Mouse (Mus musculus): ENCODE measurements around the gene Ndufb11. TPM values are rescaled to one million over a fixed set of nuclear protein-coding genes. Genes with fewer than 3 reads are reported as not detected.
A peak's percentile ranks its signal among the peaks of the same experiment; 100 is the strongest.

The Ndufb11 gene
- total RNA-seq (2021), result 100 to 1,000 TPM; 586 to 630 TPM

GRCm38 (mm10) chrX:20617176-20617902 lies at the start of gene Ndufb11, which contains the start of gene Rbm10:
Gene Ndufb11, minus strand, starts transcription at chrX:20617619.
Gene Rbm10, plus strand, starts transcription at chrX:20617503.
- intact Hi-C loops (cut with DNase I), result no loop called here
- DNase-seq, result peak; percentile 84 to 85

GRCm38 (mm10) chrX:20663444-20663790 lies 46.0 kb upstream of the Ndufb11 start:
- no peak for DNase-seq
- intact Hi-C loops (cut with DNase I), result loop anchor here (5.0 kb wide), 1 partner anchor 284 kb away; no protein-coding TSS in a partner anchor

DNA sequence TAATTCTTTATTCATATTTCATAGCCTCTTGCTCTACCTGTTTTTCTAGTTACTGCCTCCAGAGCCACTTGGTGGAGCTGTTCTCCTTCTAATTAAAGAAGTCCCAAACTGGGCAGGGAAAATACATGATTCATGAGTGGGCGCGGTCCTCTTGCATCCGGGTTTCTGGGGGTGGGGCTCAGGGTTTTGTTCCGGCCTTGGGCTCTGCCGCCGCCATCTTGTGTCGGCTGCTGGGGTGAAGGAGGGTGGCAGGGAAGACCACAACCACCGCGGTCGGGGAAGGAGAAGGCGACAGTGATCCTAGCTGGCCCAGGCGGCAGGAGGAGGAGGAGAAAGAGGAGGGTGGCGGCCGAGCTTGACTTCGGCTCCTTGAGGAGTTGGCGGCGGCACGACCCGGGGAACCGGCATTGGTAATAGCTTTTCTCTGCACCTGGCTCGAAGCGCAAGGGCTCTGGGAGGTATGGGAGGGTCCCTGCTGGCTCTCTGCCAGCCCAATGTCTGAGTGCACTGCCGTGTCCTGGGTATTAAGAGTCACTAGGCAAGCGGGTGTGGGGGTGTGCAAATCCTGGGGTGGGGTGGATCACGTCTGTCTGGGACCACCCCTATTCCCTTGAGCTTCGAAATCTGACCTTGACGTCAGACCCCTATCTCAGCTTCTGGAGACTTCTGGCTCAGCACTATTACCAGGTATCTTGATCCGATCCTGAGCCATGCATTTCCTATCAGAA lies 45.5 kb upstream of the Ndufb11 start:
- intact Hi-C loops (cut with DNase I), result loop anchor here (1.0 to 5.0 kb wide), 3 partner anchors 108 to 284 kb away; no protein-coding TSS in a partner anchor
- peak; percentile 89 to 90 for DNase-seq

DNA sequence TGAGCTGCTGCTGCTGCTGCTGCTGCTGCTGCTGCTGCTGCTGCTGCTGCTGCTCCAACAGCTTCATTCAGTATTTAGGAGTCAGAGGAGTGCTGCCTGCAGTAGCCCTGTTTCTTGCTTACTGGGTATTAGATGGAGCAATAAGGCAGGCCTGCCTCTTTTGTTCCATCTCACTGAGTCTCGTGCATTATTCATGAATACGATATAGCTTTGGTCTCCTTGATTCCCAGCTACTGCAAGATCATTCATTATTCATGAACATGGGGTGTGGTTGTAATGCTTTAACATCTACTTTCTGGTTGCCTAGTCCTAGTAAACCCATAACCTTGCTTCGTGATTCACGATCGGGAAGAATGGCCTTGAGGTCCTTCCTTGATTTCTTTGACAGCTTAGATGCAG lies 44.9 kb upstream of the Ndufb11 start:
- no peak for DNase-seq
- intact Hi-C loops (cut with DNase I), result loop anchor here (1.0 to 5.0 kb wide), 3 partner anchors 109 to 285 kb away; no protein-coding TSS in a partner anchor

DNA sequence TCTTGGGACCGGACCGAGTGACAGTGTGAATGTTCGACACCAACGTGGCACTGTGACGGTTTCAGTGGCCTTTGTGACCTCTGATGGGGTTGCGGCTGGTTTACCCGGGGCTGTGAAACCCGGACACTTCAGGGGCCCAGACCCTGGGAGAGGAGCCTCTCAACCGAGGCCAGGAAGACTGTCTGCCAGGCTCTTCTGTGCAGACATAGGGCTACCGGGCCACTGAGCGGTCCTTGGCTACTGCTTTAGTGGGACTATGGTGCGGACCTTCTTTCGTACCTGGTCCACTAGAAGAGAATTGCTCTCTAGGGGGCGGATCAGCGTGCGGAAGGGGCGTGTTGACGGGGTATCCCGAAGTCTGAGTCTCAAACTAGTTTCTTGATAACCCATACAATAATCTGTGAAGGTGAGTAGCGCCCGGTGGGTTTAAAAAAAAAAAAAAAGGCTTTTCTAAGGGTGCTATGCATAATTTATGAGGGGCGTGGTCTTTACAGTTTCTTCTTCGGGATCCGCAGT lies 41.5 kb upstream of the Ndufb11 start:
- intact Hi-C loops (cut with DNase I), result loop anchor here (1.0 kb wide), 1 partner anchor 112 kb away; no protein-coding TSS in a partner anchor
- peak; percentile 10 to 14 for DNase-seq

- peak; percentile 80 to 83 for DNase-seq
- intact Hi-C loops (cut with DNase I), result loop anchor here (1.0 kb wide), 1 partner anchor 113 kb away; no protein-coding TSS in a partner anchor
Observed at GRCm38 (mm10) chrX:20658026-20658652, 40.7 kb upstream of the Ndufb11 start, which contains the start of gene Uba1. Gene Uba1, plus strand, starts transcription at chrX:20658326.

- no peak for DNase-seq
- intact Hi-C loops (cut with DNase I), result no loop called here
Observed at GRCm38 (mm10) chrX:20657593-20657992, 40.2 kb upstream of the Ndufb11 start.

DNA sequence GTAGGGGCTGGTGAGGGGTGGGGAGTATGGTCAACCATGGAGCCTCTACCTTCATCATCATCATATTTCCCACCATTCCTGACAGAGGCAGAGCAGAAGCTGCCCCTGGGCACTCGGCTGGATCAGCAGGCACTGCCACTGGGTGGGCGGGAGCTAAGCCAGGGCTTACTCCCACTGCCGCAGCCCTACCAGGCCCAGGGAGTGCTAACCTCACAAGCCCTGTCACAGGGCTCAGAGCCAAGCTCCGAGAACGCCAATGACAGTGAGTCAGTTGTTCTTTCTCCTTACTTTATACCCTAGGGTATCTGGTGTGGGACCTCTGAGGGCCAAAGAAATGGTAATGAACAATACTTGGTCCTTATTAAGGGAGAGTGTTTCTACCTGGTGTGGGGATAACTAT lies 27.4 kb upstream of the Ndufb11 start:
- peak in 1 of 2 experiments; percentile 6 for DNase-seq
- intact Hi-C loops (cut with DNase I), result no loop called here

DNA sequence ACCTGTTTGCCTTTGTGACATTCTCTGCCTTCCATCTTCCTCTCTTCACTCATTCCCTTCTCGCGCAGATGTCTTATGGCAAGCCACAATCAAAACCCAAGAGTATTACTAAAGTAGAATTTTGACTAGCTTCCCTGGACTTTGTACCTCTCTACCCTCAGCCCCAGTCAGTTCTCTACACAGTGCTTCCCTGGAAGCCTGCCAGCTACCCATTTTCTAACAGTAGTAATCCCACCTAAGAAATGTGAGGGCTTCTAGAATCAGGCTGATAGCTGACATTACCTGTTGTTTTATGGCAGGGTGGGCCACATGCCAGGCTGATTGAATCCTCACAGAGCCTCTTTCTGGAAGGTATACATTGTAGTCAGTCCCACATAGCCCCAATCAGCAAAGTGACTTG lies 20.7 kb upstream of the Ndufb11 start:
- DNase-seq, result no peak
- intact Hi-C loops (cut with DNase I), result no loop called here

- intact Hi-C loops (cut with DNase I), result no loop called here
- no peak for DNase-seq
Observed at GRCm38 (mm10) chrX:20617903-20618399, 532 bp upstream of the Ndufb11 start.

- no peak for DNase-seq
- intact Hi-C loops (cut with DNase I), result no loop called here
Observed at GRCm38 (mm10) chrX:20616861-20617175, 601 bp downstream of the Ndufb11 start.

GRCm38 (mm10) chrX:20608500-20608899 lies 8.9 kb downstream of the Ndufb11 start:
- DNase-seq, result no peak
- intact Hi-C loops (cut with DNase I), result no loop called here

DNA sequence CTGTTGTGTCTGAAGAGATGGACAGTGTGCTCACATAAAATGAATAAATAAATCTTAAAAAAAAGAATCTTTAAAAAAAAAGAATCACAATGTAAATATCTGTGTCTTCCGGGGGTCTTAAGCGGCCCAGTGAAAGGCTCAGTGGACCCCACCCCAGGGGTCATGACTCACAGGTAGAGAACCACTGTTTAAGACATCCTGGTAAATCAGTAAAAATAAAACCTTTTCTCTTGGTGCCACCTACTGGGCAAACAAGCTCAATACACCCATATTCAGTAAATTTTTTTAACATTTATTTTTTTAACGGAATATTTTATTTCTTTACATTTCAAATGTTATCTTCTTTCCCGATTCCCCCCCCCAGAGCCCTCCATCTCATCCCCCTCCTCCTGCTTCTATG lies 29.5 kb downstream of the Ndufb11 start:
- intact Hi-C loops (cut with DNase I), result loop anchor here (10.0 kb wide), 1 partner anchor 563 kb away; no protein-coding TSS in a partner anchor
- peak; percentile 5 to 22 for DNase-seq

DNA sequence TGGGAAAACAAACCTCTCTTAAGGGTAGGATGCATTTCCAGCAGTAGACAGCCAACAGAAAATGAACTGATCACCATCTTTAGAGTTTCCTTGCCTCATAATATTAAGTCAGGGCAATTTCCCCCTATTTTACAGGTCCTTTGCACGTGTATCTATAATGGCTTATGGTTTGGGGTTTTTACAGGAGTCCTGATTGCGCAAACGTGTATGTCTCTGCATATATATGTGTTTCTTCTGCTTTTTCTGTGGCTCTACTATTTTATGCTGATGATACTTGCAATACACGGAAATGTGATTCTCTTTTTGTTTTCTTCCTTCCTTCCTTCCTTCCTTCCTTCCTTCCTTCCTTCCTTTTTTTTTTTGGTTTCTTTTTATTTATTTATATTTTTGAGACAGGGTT lies 43.5 kb downstream of the Ndufb11 start:
- intact Hi-C loops (cut with DNase I), result no loop called here
- no peak for DNase-seq

DNA sequence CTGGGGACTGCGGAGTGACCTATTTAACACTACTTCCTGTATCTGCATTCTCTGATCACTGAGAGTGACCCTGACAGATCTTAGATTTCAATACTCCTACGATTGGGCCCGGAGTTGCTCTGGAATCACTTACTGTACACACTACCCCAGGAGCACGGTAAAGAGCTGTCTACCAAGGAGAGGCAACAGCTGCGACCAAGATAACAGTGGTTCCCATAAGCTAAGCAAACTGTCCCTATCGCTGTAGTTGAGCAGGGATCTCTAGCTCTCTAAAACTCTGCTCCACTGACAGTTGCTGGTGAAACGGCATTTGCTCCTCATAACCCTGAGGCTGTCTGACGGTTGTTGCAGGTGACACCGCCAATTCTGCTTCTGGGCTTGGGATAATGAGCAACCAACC lies 44.7 kb downstream of the Ndufb11 start:
- intact Hi-C loops (cut with DNase I), result no loop called here

GRCm38 (mm10) chrX:20571024-20571423 lies 46.4 kb downstream of the Ndufb11 start:
- intact Hi-C loops (cut with DNase I), result no loop called here
- peak; percentile 63 to 64 for DNase-seq

More for the DNA sequence above, 44.7 kb downstream of the Ndufb11 start:
- peak in 1 of 2 experiments; percentile 5 for DNase-seq

Other genes with a start within 250 kb of the Ndufb11 start
- gene Jade3, start 191.9 kb downstream of the Ndufb11 start, total RNA-seq (2021), result 1 to 10 TPM; 3.4 to 4.1 TPM
- gene Rgn, start 67.8 kb downstream of the Ndufb11 start, total RNA-seq (2021), result 1 to 10 TPM in 1 of 2 experiments, under 1 TPM in 1; 0.89 to 1.2 TPM
- 10 to 100 TPM; 24.1 to 29.5 TPM for gene Rbm10, start 116 bp downstream of the Ndufb11 start, total RNA-seq (2021)
- 100 to 1,000 TPM; 260 to 271 TPM for gene Uba1, start 40.7 kb upstream of the Ndufb11 start, total RNA-seq (2021)
- gene Cdk16, start 70.3 kb upstream of the Ndufb11 start, total RNA-seq (2021), result 100 to 1,000 TPM; 169 to 183 TPM
- 10 to 100 TPM; 10.8 to 11.0 TPM for gene Usp11, start 86.3 kb upstream of the Ndufb11 start, total RNA-seq (2021)
- gene Araf, start 180.2 kb upstream of the Ndufb11 start, total RNA-seq (2021), result 10 to 100 TPM; 84.4 to 85.1 TPM

All from heart, postnatal 10 days (tissue).